Mouse (Mus musculus): ENCODE data around the gene Plekhg6.

Gene Plekhg6

DNA sequence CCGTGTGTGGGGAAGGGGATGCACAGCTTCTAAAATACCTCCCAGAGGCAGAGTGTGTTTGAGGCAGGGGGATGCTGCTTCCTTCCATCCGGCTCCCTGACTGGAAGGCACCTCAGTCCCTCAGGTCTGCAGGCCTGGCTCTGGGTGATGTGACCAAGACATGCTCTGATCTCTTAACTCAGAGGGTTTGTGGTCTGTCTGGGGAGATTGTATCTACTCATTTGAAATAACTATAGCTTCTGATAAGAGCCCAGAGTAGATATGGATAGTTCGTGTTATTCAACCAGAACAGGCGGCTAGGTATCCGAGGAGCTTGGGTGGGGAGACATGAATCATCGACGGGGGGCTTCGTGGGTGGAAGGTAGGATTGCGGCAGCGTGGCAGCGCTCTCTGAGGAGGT is 27.4 kb downstream of the Plekhg6 start:
- DNase-seq = no peak

GRCm38 (mm10) chr6:125352811-125353210 is 27.8 kb downstream of the Plekhg6 start:
- DNase-seq = no peak

- no peak for DNase-seq
Observed at GRCm38 (mm10) chr6:125352046-125352384, 28.6 kb downstream of the Plekhg6 start.

- DNase-seq = no peak
Observed at GRCm38 (mm10) chr6:125351368-125352045, 29.1 kb downstream of the Plekhg6 start.

DNA sequence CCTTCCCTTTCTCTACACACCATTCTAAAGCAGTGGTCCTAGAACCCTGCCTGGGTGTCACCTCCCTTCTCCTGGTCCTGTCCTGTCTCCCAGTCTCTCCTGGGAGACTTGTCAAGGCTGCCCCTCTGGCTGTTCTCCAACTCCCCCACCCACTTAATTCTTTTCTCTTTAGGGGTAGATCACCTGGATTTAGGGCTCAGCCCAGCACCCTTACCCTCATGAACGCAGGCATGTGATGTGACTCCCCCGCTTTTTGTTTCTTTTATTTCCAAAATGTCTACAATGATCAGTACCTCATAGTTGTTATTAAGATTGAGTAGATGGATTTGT is 29.6 kb downstream of the Plekhg6 start:
- DNase-seq = no peak

GRCm38 (mm10) chr6:125350231-125350994 is 30.2 kb downstream of the Plekhg6 start:
- no peak for DNase-seq

- no peak for DNase-seq
Observed at GRCm38 (mm10) chr6:125349575-125350230, 30.9 kb downstream of the Plekhg6 start.

- DNase-seq = no peak
Observed at GRCm38 (mm10) chr6:125348721-125349574, 31.6 kb downstream of the Plekhg6 start, which contains the start of gene Tnfrsf1a. TSS of gene Tnfrsf1a (plus strand) at chr6:125349362.

GRCm38 (mm10) chr6:125346029-125346428 is 34.6 kb downstream of the Plekhg6 start:
- DNase-seq = no peak

- DNase-seq = no peak
Observed at GRCm38 (mm10) chr6:125345625-125346024, 35.0 kb downstream of the Plekhg6 start.

DNA sequence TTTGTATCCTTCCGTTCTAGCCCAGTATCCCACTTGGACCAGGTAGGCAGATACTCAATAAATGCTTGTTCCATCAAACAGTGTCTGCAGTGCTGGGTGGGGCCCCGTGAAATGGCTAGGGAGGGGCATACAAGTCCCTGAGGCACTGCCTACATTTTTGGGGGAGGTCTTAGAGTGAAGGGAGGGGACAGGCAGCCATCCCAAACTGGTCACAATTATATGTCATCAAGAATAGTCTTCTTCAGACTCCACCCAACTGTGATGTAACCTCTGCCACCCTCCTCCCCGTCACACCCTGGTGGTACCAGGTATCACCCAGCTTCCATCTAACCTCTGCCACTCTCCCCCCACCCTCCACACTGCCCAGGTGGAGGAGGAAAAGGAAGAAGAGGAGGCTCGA is 35.7 kb downstream of the Plekhg6 start:
- no peak for DNase-seq

DNA sequence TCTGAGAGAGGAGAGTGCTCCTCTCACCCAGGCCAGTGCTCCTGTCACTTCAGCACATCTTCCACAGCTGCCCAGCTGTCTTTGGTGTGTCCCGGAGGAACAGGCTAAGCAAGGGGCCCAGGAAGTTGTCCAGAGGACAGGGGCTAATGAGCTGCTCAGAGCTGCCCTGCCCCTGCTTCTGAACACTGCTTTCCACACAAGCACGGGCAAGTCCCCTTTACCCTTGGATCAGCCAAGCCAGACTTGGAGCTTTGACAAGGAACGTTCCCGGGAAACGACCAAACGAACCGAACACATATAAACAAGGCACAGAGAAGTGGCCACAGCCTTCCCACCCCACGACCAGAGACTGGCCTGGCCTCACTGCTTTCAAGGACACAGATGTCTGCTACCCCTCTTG is 36.5 kb downstream of the Plekhg6 start:
- no peak for DNase-seq

- no peak for DNase-seq
Observed at GRCm38 (mm10) chr6:125342198-125342597, 38.4 kb downstream of the Plekhg6 start.

DNA sequence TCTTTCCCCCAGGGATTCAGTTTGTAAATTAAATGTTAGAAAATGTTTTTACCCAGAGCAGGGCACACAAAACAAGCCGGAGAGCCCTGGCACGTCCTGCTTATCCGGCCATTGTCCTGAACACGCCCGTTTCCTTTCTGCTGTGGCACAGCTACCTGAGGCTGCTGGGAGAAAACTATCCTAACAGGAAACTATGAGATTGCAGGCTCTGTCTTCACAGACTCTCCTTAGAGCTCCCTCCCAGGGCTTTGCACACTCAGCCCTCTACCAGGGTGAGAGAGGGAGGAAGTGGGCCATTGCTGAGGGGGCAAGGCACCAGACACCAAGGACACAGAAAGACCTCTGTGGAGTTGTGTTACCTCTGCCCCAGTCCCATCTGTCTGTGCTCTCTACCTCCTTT is 40.3 kb downstream of the Plekhg6 start:
- no peak for DNase-seq

DNA sequence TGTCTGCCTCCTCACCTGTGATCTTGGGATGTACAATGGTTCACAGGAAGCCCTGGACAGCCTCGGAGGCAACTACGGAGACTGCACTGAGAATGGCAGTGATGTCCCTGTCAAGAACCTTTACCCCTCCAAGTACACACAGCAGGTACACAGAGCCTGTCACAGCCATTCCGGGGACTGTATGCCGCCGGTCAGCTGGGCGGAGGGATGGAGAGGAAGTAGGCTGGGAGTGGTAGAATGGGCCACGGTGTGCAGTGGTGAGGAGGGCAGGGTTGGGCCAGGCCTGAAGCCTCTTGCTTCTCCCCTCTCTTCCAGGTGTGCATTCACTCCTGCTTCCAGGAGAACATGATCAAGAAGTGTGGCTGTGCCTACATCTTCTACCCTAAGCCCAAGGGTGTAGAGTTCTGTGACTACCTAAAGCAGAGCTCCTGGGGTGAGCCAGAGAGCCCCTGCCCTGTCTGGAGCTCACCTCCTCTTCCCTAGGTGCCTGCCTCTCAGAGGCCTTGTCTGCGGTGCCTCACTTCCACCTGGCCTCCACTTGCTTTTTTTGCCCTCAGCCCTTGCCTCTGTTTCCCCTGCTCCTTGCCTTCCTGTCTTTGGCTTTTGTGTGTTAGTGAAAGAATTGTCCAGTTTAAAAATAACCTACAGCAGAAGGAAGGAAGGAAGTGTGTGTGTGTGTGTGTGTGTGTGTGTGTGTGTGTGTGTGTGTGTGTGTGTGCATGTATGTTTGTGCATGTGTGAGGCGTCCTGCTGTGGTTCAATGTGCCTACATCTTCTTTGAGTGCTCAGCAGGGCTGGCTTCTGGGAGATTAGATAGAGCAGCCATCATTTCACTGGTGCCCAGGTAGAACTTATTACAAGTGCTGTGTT is 41.6 kb downstream of the Plekhg6 start:
- no peak for DNase-seq

DNA sequence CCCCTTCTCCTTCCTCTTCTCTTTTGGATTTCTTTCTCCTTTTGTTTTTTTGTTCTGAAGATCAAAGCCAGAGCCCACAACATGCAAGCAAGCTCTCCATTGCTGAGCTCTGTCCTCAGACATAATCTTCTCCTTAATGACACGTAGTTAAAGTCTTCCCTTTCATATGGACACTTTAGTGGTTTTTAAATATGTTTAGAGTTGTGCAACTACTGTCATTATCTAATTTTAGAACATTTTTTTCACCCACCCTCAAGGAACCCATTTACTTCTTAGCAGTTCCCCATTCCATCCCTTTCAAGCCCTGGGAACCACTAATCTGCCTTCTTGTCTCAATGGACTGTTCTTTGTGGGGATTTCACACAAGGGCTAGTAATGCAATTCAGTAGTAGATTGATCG is 46.2 kb downstream of the Plekhg6 start:
- no peak for DNase-seq

DNA sequence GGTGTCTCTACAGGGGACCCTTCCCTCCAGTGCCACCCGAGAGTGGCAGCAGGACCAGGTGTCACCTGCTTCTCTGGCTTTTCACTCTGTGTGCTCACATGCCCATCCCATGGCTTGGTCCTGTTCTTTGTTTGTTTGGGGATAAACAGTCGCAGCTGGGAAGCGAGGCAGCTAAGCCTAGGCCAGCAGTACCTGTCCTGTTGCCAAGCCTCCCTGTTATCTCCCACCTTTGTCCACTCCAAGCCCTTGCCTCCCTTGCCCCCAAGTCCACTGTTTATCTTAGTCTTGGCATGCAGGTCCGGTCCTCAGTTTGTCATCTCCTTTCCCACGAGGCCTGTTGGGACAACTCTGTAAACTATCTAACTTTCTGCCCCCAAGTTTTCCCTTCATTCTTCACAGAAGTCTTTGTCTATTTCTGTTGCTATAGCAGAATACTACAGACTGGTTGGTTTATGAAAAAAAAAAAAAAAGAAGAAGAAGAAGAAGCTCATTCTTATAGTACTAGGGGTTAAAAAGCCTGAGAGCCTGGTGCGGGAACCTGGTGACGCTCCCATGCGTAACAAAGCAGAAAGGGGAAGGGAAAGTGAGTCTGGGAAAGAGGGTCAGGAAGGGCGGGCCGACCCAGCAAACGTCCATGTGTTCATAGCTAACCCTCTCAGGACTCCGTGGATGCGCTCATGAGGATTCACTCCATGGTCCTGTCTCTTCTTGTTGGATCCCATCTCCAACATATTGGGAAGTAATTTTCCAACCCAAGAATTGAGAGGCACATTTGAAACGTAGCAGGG is 47.3 kb downstream of the Plekhg6 start:
- DNase-seq = no peak

DNA sequence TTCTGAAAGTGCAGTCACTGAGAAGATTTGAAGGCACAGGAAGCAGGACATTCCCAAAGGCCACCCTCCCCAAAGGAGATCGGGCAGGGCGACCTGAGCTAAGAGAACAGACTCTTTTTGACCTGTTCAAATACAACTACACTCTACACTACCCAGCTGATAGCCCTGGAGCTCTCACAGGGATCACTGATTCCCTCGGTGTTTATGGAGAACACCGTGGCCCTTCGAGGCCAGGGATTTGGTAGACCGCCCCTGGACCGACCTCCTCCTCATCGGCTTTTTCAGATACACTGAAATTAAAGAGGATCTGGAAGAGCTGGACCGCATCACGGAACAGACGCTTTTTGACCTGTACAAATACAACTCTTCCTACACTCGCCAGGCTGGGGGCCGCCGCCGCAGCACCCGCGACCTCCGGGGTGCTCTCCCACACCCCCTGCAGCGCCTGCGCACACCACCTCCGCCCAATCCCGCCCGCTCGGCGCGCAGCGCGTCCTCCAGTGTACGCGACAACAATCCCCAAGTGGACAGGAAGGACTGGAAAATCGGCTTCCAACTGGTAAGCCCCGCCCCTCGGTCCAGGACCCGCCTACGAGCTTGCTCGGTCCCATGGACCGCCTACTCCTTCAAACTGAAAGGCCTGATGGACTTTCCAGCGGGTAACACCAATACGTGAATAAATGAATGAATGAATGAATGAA is 49.8 kb downstream of the Plekhg6 start:
- peak; percentile 75 for DNase-seq

- no peak for DNase-seq
Observed at GRCm38 (mm10) chr6:125328243-125328642, 52.4 kb downstream of the Plekhg6 start.

GRCm38 (mm10) chr6:125325337-125325736 is 55.3 kb downstream of the Plekhg6 start:
- DNase-seq = no peak

GRCm38 (mm10) chr6:125323547-125323946 is 57.0 kb downstream of the Plekhg6 start:
- no peak for DNase-seq
